Mouse (Mus musculus): Measurements from ENCODE around the gene Actl10.

Gene Actl10

GRCm38 (mm10) chr2:154551476-154551875 lies at the start of gene Actl10:
Gene Actl10 (plus strand): TSS chr2:154551776.
- no peak for DNase-seq (ENCODE audit: low spot score)

- no peak for DNase-seq (ENCODE audit: low spot score)
Measured at GRCm38 (mm10) chr2:154507076-154507475, 44.5 kb upstream of the Actl10 start.

- no peak for DNase-seq (ENCODE audit: low spot score)
Measured at GRCm38 (mm10) chr2:154507566-154508283, 43.9 kb upstream of the Actl10 start.

GRCm38 (mm10) chr2:154508450-154508849 lies 43.1 kb upstream of the Actl10 start:
- DNase-seq (ENCODE audit: low spot score) = no peak

GRCm38 (mm10) chr2:154510141-154510540 lies 41.4 kb upstream of the Actl10 start:
- DNase-seq (ENCODE audit: low spot score) = no peak

GRCm38 (mm10) chr2:154516944-154517343 lies 34.6 kb upstream of the Actl10 start:
- no peak for DNase-seq (ENCODE audit: low spot score)

- no peak for DNase-seq (ENCODE audit: low spot score)
Measured at GRCm38 (mm10) chr2:154517424-154517823, 34.2 kb upstream of the Actl10 start.

GRCm38 (mm10) chr2:154521449-154521848 lies 30.1 kb upstream of the Actl10 start:
- DNase-seq (ENCODE audit: low spot score) = no peak

- no peak for DNase-seq (ENCODE audit: low spot score)
Measured at GRCm38 (mm10) chr2:154522334-154522733, 29.2 kb upstream of the Actl10 start.

GRCm38 (mm10) chr2:154525285-154525684 lies 26.3 kb upstream of the Actl10 start:
- no peak for DNase-seq (ENCODE audit: low spot score)

- no peak for DNase-seq (ENCODE audit: low spot score)
Measured at GRCm38 (mm10) chr2:154526531-154526930, 25.0 kb upstream of the Actl10 start.

GRCm38 (mm10) chr2:154532888-154533287 lies 18.7 kb upstream of the Actl10 start:
- DNase-seq (ENCODE audit: low spot score) = no peak

GRCm38 (mm10) chr2:154534704-154535270 lies 16.8 kb upstream of the Actl10 start:
- no peak for DNase-seq (ENCODE audit: low spot score)

GRCm38 (mm10) chr2:154538310-154538709 lies 13.3 kb upstream of the Actl10 start:
- DNase-seq (ENCODE audit: low spot score) = no peak

GRCm38 (mm10) chr2:154538710-154539109 lies 12.9 kb upstream of the Actl10 start:
- DNase-seq (ENCODE audit: low spot score) = no peak

GRCm38 (mm10) chr2:154539720-154540119 lies 11.9 kb upstream of the Actl10 start:
- DNase-seq (ENCODE audit: low spot score) = no peak

- no peak for DNase-seq (ENCODE audit: low spot score)
Measured at GRCm38 (mm10) chr2:154541630-154542029, 9.9 kb upstream of the Actl10 start.

- DNase-seq (ENCODE audit: low spot score) = no peak
Measured at GRCm38 (mm10) chr2:154543567-154544347, 7.8 kb upstream of the Actl10 start.

GRCm38 (mm10) chr2:154546711-154547110 lies 4.9 kb upstream of the Actl10 start, which contains the start of gene 1700003F12Rik:
Gene 1700003F12Rik (plus strand): TSS chr2:154547085.
- no peak for DNase-seq (ENCODE audit: low spot score)

GRCm38 (mm10) chr2:154548688-154549087 lies 2.9 kb upstream of the Actl10 start:
- DNase-seq (ENCODE audit: low spot score) = no peak

- no peak for DNase-seq (ENCODE audit: low spot score)
Measured at GRCm38 (mm10) chr2:154549127-154549885, 2.3 kb upstream of the Actl10 start.

GRCm38 (mm10) chr2:154549886-154550189 lies 1.7 kb upstream of the Actl10 start:
- DNase-seq (ENCODE audit: low spot score) = no peak

Measured in layer of hippocampus, adult 9-10 months (tissue).